Mouse (Mus musculus): ENCODE measurements around the gene Vps4b.
"Not testable (repeated sequence)": the region's sequence is repeated elsewhere in the genome, so short reads cannot be mapped to it uniquely, and the experiment has no call there.

Vps4b gene

GRCm38 (mm10) chr1:106752013-106752412, 44.5 kb downstream of the Vps4b start:
- no peak for DNase-seq (ENCODE audit: low spot score)

- no peak for DNase-seq (ENCODE audit: low spot score)
Observed at GRCm38 (mm10) chr1:106750656-106751055, 45.9 kb downstream of the Vps4b start.

- DNase-seq (ENCODE audit: low spot score), result no peak
Observed at GRCm38 (mm10) chr1:106748555-106749315, 47.8 kb downstream of the Vps4b start.

- DNase-seq (ENCODE audit: low spot score), result no peak
Observed at GRCm38 (mm10) chr1:106742980-106743379, 53.5 kb downstream of the Vps4b start.

- no peak for DNase-seq (ENCODE audit: low spot score)
Observed at GRCm38 (mm10) chr1:106740735-106741134, 55.8 kb downstream of the Vps4b start.

GRCm38 (mm10) chr1:106739810-106740209, 56.7 kb downstream of the Vps4b start:
- no peak for DNase-seq (ENCODE audit: low spot score)

- no peak for DNase-seq (ENCODE audit: low spot score)
Observed at GRCm38 (mm10) chr1:106738092-106738491, 58.4 kb downstream of the Vps4b start.

GRCm38 (mm10) chr1:106736211-106736610, 60.3 kb downstream of the Vps4b start:
- no peak for DNase-seq (ENCODE audit: low spot score)

- DNase-seq (ENCODE audit: low spot score), result no peak
Observed at GRCm38 (mm10) chr1:106735586-106735985, 60.9 kb downstream of the Vps4b start.

GRCm38 (mm10) chr1:106722061-106722460, 74.5 kb downstream of the Vps4b start:
- no peak for DNase-seq (ENCODE audit: low spot score)

GRCm38 (mm10) chr1:106717736-106718135, 78.8 kb downstream of the Vps4b start:
- DNase-seq (ENCODE audit: low spot score), result not testable (repeated sequence)

GRCm38 (mm10) chr1:106717071-106717601, 79.4 kb downstream of the Vps4b start:
- DNase-seq (ENCODE audit: low spot score), result no peak

- DNase-seq (ENCODE audit: low spot score), result no peak
Observed at GRCm38 (mm10) chr1:106716141-106716540, 80.4 kb downstream of the Vps4b start.

- DNase-seq (ENCODE audit: low spot score), result no peak
Observed at GRCm38 (mm10) chr1:106715111-106716083, 81.1 kb downstream of the Vps4b start.

- DNase-seq (ENCODE audit: low spot score), result no peak
Observed at GRCm38 (mm10) chr1:106714530-106714981, 82.0 kb downstream of the Vps4b start.

Measured in urinary bladder, postnatal 10 days (tissue).